Mouse (Mus musculus) leukemia stem cell, adult 10-12 weeks (primary cell): ENCODE data around the gene Klhl21. TPM values are rescaled to one million over a fixed set of nuclear protein-coding genes. Genes with fewer than 3 reads are reported as not detected.

ENCODE experiments used
- polyA plus RNA-seq: library from polyadenylated mRNA; stranded (reverse); fragments of >175 nt; gene quantifications from 2 replicates; pipeline ENCODE4 v1.2.3, GENCODE M21; 2012; ENCODE audit warnings: low replicate concordance

Klhl21 gene
- polyA plus RNA-seq, result 13.8 and 16.0 TPM in 2 replicates

DNA sequence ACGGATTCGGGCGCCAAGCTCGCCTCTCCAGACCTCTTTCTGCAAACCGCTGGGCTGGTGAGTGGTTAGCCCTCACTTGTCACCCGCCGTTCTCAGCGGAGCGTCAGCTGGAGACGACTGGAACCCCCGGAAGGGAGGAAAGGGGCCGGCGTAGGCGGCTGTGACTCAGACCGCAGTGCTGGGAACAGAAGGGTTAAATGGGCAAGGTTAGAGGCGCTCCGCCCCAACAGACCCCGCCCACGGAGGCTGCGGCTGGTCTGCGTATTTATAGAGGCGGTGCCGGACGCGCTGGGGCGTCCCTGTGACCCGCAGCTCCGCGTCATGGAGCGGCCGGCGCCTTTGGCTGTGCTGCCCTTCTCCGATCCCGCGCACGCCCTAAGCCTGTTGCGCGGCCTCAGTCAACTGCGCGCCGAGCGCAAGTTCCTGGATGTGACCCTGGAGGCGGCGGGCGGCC, at the start of gene Klhl21:
Klhl21 (plus strand) TSS at position 182 of the 454 bp plus-strand sequence.

GRCm38 (mm10) chr4:151988342-151989109, 20.1 kb upstream of the Klhl21 start, which contains the start of gene Thap3:
Gene Thap3, minus strand, starts transcription at chr4:151988997.

DNA sequence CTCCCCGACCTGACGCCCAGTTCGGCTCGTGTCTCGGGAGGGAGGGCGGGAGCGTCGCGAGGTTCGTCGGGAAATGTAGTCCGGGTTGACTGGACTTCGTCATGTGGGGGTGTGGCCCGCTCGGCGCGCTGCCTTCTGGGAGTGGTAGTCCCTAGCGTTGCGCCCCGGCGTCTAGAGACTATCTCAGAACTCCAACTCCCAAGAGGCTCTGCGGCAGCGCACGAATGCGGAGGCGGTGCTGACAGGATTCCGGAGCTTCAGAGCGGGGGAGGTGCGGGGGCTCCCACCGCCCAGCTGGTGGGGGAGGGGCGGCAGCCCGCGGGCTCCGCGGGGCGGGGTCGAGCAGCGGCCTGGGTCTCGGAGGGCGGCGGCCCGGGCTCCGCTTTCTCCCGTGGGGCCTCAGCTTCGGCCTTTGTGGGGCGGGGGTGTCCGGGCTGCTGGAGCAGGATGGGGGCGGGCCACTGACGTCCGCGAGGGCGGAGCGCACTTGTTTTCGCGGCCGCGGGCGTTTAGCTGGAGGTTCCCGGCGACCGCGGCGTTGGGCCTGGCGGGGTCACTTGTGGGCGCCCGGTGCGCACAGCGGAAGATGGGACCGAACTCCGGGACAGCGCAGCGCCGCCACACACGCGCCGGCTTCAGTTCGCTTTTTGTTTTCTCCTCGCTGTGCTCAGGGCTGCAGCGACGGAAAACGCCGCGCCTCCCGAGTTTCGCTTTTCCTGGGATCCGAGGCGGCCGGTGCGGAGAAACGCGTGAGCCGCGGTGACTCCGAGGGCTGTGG, 12.2 kb upstream of the Klhl21 start, which contains the start of gene Phf13:
Phf13 (minus strand) TSS at position 86 of the 778 bp plus-strand sequence.

GRCm38 (mm10) chr4:152027524-152027923, 18.9 kb downstream of the Klhl21 start, which contains the start of gene Zbtb48:
Gene Zbtb48, minus strand, starts transcription at chr4:152027671.

DNA sequence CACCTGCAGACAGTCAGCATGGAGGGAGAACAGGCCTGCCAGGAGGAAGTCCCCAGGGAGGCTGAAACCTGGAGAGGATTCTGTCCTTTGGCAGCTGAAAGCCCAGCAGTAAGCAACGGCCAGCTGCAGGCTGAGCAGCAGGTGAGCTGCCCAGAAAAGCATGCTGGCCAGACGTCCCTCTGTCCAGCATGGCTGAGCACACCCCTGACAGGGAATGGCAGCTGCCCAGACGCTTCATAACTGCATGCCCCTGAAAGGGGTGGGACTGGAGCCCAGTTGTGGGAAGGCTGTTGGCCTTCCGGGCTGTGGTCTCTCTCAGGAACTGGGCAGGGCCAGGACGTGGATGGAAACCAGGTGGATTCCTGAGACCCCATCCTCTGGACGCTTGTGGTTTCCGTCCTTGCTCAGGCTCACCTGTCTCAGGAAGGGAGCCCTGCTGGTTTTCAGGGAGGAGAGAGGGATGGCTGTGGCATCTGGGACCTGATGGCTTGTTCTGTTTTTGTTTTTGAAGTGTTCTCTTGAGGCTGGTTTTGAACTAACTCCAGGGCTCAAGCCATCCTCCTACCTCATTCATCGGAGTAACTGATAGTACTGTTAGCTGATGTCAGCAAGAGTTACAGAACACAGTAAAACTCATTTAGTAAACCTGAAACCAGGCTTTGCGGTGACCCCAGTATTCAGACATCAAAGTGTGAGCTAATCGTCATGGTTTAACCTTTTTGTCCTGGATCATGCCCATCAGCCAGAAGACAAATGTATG, 29.8 kb downstream of the Klhl21 start, which contains the start of gene Tas1r1:
Tas1r1 (minus strand) TSS at position 344 of the 760 bp plus-strand sequence.

GRCm38 (mm10) chr4:152038985-152039830, 30.6 kb downstream of the Klhl21 start, which contains the start of gene Nol9:
Gene Nol9, plus strand, starts transcription at chr4:152039321.

Other genes starting within 250 kb of the Klhl21 start
- 6.8 and 9.2 TPM in 2 replicates for gene Camta1, start 146.9 kb upstream of the Klhl21 start, polyA plus RNA-seq
- gene Dnajc11, start 75.1 kb upstream of the Klhl21 start, polyA plus RNA-seq, result 14.0 and 86.7 TPM in 2 replicates
- gene Thap3, start 19.8 kb upstream of the Klhl21 start, polyA plus RNA-seq, result 11.2 and 18.9 TPM in 2 replicates
- 1.9 and 4.4 TPM in 2 replicates for gene Phf13, start 12.5 kb upstream of the Klhl21 start, polyA plus RNA-seq
- 5.6 and 9.8 TPM in 2 replicates for gene Zbtb48, start 18.9 kb downstream of the Klhl21 start, polyA plus RNA-seq
- gene Tas1r1, start 29.8 kb downstream of the Klhl21 start, polyA plus RNA-seq, result not detected in 2 replicates
- 67.1 and 129 TPM in 2 replicates for gene Nol9, start 30.5 kb downstream of the Klhl21 start, polyA plus RNA-seq
- 42.2 and 57.4 TPM in 2 replicates for gene Plekhg5, start 63.7 kb downstream of the Klhl21 start, polyA plus RNA-seq
- 2.3 and 5.3 TPM in 2 replicates for gene Tnfrsf25, start 107.1 kb downstream of the Klhl21 start, polyA plus RNA-seq
- 98.7 and 167 TPM in 2 replicates for gene Espn, start 143.6 kb downstream of the Klhl21 start, polyA plus RNA-seq
- gene Hes2, start 150.1 kb downstream of the Klhl21 start, polyA plus RNA-seq, result 0.62 TPM in 1 of 2 replicates, not detected in the other
- gene Acot7, start 169.3 kb downstream of the Klhl21 start, polyA plus RNA-seq, result 6.4 and 15.0 TPM in 2 replicates